Mouse (Mus musculus): ENCODE data around the gene Rfpl4. TPM values are rescaled to one million over a fixed set of nuclear protein-coding genes. Genes with fewer than 3 reads are reported as not detected.
A peak's percentile ranks its signal among the peaks of the same experiment; 100 is the strongest.

Rfpl4 gene
- polyA plus RNA-seq, 1 experiment from 2014 or later = not detected

DNA sequence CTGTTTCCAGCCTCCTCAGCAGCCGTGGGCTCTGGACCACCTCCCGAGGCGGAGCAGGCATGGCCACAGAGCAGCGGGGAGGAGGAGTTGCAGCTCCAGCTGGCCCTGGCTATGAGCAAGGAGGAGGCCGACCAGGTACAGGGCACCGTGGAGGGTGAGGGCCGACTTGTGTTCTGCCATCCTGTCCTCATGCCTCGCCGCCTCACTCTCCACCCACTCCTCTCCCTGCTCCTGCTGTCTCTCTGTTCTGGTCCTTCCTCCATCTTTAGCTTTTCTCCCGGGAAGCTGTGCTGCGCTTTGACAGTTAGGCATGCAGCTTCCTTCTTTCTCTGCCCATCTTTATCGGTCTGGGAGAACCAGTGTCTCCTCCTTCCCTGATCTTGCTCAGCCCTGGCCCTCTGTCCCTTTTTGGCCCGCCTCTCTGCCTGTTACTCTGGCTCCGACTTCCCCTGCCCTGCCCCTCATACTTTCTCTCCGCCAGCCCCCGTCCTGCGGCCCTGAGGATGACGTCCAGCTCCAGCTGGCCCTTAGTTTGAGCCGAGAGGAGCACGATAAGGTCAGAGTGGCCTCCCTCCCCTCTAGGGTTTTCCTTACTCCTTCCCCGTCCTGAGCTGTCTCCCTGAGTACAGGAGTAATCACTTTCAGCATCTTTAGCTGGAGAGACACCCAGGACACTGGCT is 23.8 kb downstream of the Rfpl4 start:
- 79% methylated on average over 21 of the region's 21 CpGs for WGBS
- no peak overlapping the region for H3K9ac ChIP-seq
- ATAC-seq (ENCODE audit: borderline replicate concordance, extremely low read depth, low FRiP score, low TSS enrichment) = no peak
- no peaks in the 10 kb centered on the region for H3K9me3 ChIP-seq
- H3K27ac ChIP-seq = no peak overlapping the region
- no peak overlapping the region for H3K4me2 ChIP-seq
- no peaks in the 10 kb centered on the region for H3K27me3 ChIP-seq
- no peaks in the 10 kb centered on the region for H3K4me1 ChIP-seq
- peaks cover 80% of the 10 kb centered on the region for H3K36me3 ChIP-seq
- no peak overlapping the region for H3K4me3 ChIP-seq

DNA sequence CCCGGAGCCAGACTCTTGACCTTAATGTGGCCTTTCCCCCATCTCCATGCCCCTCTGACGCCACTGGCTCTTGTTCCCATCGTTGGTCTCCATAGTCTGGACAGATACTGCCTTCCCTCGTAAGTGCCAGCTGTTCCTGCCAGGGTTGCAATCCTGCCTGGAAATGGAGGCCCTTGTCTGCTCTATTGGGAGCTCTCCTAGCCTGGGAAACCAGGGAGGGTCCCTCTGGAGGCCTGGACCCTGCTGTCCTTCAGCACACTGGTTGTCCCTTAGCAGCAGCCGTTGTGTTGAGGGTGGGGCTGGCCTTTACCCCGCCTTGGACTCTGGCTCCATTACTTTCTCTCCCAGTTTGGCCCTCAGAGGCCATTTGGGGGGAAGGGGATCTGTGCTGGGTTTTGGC is 24.4 kb downstream of the Rfpl4 start:
- Histone ChIP-seq H3K4me3 (no peak overlapping the region), H3K27me3 (no peaks in the 10 kb centered on the region), H3K9me3 (no peaks in the 10 kb centered on the region), H3K4me1 (no peaks in the 10 kb centered on the region), H3K4me2 (no peak overlapping the region), H3K36me3 (peaks cover 74% of the 10 kb centered on the region), H3K9ac (no peak overlapping the region), H3K27ac (no peak overlapping the region)
- WGBS = 70% methylated on average over 6 of the region's 6 CpGs
- ATAC-seq (ENCODE audit: borderline replicate concordance, extremely low read depth, low FRiP score, low TSS enrichment) = no peak

DNA sequence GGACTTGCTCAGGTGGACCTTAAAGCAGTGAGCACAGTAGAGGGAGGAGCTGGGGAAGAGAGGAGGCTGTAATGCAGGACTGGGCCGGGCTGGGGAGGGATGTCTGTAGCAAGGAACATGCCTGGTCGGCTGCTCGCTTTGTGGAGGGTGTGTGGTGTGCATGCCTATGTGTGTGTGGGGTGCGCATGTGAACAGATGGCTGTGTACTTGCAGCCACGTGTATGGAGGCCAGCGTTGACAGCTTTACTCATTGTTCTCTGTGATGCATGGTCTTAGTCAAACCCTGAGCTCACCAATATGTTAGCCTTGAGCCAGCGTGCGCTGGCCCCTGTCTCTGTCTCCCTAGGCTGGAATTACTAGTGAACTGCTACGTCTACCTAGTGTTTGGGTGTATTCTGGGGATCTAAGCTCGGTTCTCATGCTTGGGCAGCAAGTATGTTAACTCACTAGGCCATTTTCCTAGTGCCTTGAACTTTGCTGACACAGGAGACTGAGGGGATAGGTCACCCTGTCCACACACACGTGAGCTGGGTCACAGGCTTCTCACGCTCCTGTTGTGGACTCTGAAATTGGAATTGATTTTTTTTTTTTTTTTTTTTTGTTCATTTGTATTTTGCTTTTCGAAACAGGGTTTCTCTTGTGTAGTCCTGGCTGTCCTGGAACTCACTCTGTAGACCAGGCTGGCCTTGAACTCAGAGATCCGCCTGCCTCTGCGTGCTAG is 25.6 kb downstream of the Rfpl4 start:
- peaks cover 74% of the 10 kb centered on the region for H3K36me3 ChIP-seq
- H3K27ac ChIP-seq = no peak overlapping the region
- no peak overlapping the region for H3K4me3 ChIP-seq
- no peak for ATAC-seq (ENCODE audit: borderline replicate concordance, extremely low read depth, low FRiP score, low TSS enrichment)
- H3K9ac ChIP-seq = no peak overlapping the region
- no peaks in the 10 kb centered on the region for H3K4me1 ChIP-seq
- WGBS = 90% methylated on average over 15 of the region's 15 CpGs
- no peaks in the 10 kb centered on the region for H3K9me3 ChIP-seq
- H3K27me3 ChIP-seq = no peaks in the 10 kb centered on the region
- no peak overlapping the region for H3K4me2 ChIP-seq

DNA sequence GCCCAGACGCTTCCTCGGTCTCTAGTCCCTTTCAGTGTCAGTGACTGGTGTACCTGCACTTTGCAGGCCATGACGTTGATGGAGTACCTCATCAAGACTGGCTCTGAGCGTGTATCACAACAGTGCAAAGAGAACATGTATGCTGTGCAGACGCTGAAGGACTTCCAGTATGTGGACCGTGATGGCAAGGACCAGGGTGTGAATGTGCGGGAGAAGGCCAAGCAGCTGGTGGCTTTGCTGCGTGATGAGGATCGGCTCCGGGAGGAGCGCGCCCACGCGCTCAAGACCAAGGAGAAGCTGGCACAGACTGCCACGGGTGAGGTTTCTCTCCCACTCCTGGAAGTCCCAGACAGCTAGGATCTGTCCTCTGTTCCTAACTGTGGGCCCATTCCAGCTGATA is 26.9 kb downstream of the Rfpl4 start:
- no peaks in the 10 kb centered on the region for H3K9me3 ChIP-seq
- no peak overlapping the region for H3K27ac ChIP-seq
- no peaks in the 10 kb centered on the region for H3K27me3 ChIP-seq
- peaks cover 69% of the 10 kb centered on the region for H3K36me3 ChIP-seq
- H3K9ac ChIP-seq = no peak overlapping the region
- H3K4me3 ChIP-seq = no peak overlapping the region
- 87% methylated on average over 15 of the region's 15 CpGs for WGBS
- no peak overlapping the region for H3K4me2 ChIP-seq
- H3K4me1 ChIP-seq = no peaks in the 10 kb centered on the region
- no peak for ATAC-seq (ENCODE audit: borderline replicate concordance, extremely low read depth, low FRiP score, low TSS enrichment)

DNA sequence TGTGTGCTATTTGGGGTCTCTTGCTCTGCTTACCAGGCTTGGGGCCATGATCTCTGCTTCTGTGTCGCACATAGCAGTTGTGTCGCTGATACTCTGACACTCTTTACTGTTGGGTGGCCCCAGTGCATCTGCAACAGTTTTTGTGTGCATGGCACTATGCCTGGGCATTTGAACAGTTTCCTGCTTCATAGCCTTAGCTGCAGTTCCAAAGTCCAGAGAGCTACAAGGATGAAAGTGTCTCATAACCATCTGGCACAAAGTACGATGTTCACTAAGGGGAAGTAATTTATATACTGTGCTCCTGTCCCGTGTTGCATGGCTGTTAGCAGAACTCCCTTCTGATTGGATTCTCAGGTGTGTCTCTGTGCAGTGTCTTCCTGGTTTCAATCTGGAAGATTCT is 28.9 kb downstream of the Rfpl4 start:
- Histone ChIP-seq H3K9me3 (no peaks in the 10 kb centered on the region), H3K4me1 (no peaks in the 10 kb centered on the region), H3K4me3 (no peak overlapping the region), H3K27me3 (no peaks in the 10 kb centered on the region), H3K27ac (no peak overlapping the region), H3K4me2 (no peak overlapping the region), H3K36me3 (peaks cover 67% of the 10 kb centered on the region), H3K9ac (no peak overlapping the region)
- WGBS = 75% methylated on average over 4 of the region's 4 CpGs
- no peak for ATAC-seq (ENCODE audit: borderline replicate concordance, extremely low read depth, low FRiP score, low TSS enrichment)

DNA sequence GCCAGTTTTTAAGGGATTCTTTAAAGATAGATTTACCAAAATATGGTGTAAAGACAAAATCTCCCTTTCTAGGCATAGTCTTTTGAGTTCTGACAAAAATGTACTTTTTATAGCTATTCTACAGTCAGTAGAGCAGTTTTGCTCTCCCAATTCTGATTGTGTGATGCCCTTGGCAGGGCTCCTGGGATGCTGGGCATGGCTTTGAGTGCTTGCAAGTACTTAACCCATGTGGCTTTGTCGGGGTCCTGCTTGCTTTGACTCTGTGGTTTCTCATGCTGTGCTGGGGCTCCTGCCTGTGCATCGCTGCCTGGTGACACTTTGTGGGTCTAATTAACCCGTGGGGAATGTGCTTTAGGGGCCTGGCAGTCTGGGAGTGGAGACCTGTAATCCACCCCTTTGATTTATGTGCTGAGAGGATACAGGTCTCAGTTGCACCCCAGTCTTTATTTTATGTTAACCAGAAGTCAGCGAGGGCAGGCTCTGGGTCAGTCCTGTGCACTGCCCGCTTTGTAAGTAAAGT is 29.8 kb downstream of the Rfpl4 start:
- Histone ChIP-seq H3K27me3 (no peaks in the 10 kb centered on the region), H3K9ac (no peak overlapping the region), H3K36me3 (peaks cover 61% of the 10 kb centered on the region), H3K9me3 (no peaks in the 10 kb centered on the region), H3K4me2 (no peak overlapping the region), H3K27ac (no peak overlapping the region), H3K4me1 (no peaks in the 10 kb centered on the region), H3K4me3 (no peak overlapping the region)
- 74% methylated on average over 5 of the region's 5 CpGs for WGBS
- no peak for ATAC-seq (ENCODE audit: borderline replicate concordance, extremely low read depth, low FRiP score, low TSS enrichment)

DNA sequence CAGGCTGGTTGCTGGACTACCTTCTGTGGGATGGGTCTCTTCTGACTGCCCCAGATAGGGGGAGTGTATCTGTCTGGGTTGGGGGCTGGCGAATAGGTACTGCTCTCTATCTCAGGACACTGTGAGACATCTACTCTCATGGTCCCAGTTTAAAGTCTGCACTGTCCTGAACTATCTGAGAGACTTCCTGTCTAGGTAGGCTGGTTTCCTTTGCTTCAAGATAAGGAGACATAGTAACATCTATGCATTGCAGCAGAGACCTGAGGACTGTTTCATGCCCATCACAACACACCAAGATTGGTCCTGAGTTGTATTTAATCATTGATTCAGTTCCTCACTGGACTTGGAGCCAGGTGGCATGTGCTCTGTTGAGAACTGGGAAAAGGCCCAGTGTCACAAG is 31.2 kb downstream of the Rfpl4 start:
- H3K27ac ChIP-seq = no peak overlapping the region
- WGBS = 92% methylated on average over 1 of the region's 1 CpGs
- no peaks in the 10 kb centered on the region for H3K9me3 ChIP-seq

DNA sequence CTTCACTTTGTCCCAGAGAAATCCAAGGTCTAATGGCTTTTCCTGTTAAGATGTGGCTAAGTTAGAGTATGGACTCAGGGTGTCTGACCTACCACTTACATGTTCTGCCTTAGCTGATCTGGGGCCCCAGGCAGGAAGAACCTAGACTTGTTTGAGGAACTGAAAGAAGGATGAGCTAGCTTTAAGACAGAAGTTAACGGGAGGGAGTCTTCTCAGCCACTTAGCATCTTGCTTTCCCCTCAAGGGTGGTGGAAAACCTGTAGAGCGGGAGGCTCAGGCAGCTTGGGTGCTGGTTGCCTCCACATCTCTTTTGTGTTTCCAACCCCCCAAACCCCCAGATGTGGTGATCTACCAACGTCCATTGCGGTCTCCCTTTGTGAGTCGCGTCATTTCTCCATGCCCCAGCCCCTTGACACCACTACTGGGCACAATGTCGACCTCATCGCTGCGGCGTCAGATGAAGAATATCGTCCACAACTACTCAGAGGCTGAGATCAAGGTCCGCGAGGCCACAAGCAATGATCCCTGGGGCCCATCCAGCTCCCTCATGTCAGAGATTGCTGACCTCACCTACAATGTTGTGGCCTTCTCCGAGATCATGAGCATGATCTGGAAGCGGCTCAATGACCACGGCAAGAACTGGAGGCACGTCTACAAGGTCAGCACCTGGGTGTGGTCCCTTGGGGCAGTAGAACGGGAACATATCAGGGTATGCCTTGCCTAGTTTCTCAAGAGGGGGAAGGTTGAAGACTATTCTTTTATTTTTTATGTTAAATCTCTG is 33.2 kb downstream of the Rfpl4 start:
- WGBS = 89% methylated on average over 18 of the region's 18 CpGs
- no peak for ATAC-seq (ENCODE audit: borderline replicate concordance, extremely low read depth, low FRiP score, low TSS enrichment)
- no peak overlapping the region for H3K4me3 ChIP-seq
- H3K36me3 ChIP-seq = peaks cover 43% of the 10 kb centered on the region
- H3K9ac ChIP-seq = no peak overlapping the region
- no peak overlapping the region for H3K4me2 ChIP-seq
- no peaks in the 10 kb centered on the region for H3K27me3 ChIP-seq
- H3K27ac ChIP-seq = no peak overlapping the region
- peaks cover 13% of the 10 kb centered on the region for H3K4me1 ChIP-seq
- no peaks in the 10 kb centered on the region for H3K9me3 ChIP-seq

More for the DNA sequence above, 31.2 kb downstream of the Rfpl4 start:
- Histone ChIP-seq H3K27me3 (no peaks in the 10 kb centered on the region), H3K4me2 (no peak overlapping the region), H3K4me1 (peaks cover 13% of the 10 kb centered on the region), H3K36me3 (peaks cover 50% of the 10 kb centered on the region; the same call in 1 of the 2 replicates), H3K4me3 (no peak overlapping the region), H3K9ac (no peak overlapping the region)
- no peak for ATAC-seq (ENCODE audit: borderline replicate concordance, extremely low read depth, low FRiP score, low TSS enrichment)

- H3K27ac ChIP-seq = no peak overlapping the region
- WGBS = 92% methylated on average over 2 of the region's 2 CpGs
- H3K27me3 ChIP-seq = no peaks in the 10 kb centered on the region
- no peaks in the 10 kb centered on the region for H3K9me3 ChIP-seq
- peak overlapping the region; percentile 85 for H3K4me2 ChIP-seq
- H3K36me3 ChIP-seq = peaks cover 53% of the 10 kb centered on the region
- H3K4me1 ChIP-seq = peaks cover 13% of the 10 kb centered on the region
- H3K9ac ChIP-seq = no peak overlapping the region
- H3K4me3 ChIP-seq = no peak overlapping the region
- no peak for ATAC-seq (ENCODE audit: borderline replicate concordance, extremely low read depth, low FRiP score, low TSS enrichment)
These were observed 34.8 kb downstream of the Rfpl4 start for GRCm38 (mm10) chr7:5081939-5082338.

DNA sequence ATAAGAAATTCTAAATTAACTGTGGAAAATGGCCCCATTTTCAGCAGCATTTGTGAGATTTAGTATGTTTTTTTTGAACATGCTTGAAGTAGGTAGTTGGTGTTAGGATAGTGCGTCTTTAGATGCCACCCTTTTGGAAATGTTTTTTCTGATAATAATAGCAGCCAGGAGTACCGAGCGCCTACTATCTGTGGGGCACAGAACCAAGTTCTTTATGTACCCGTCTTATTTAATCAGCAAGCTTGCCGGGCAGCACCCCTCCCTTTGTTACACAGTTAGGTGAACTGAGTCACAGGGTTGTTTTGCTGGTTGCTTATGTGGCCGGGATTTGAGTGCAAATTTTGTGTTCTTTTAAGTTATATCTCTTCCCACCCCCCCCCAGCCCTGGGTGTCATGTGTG is 35.5 kb downstream of the Rfpl4 start:
- ATAC-seq (ENCODE audit: borderline replicate concordance, extremely low read depth, low FRiP score, low TSS enrichment) = no peak
- Histone ChIP-seq H3K9me3 (no peaks in the 10 kb centered on the region), H3K9ac (peak overlapping the region; percentile 98), H3K36me3 (peaks cover 56% of the 10 kb centered on the region), H3K27ac (no peak overlapping the region), H3K27me3 (no peaks in the 10 kb centered on the region), H3K4me1 (peaks cover 13% of the 10 kb centered on the region), H3K4me2 (peak overlapping the region; percentile 85), H3K4me3 (peak overlapping the region; percentile 98)
- WGBS = 53% methylated on average over 6 of the region's 6 CpGs

DNA sequence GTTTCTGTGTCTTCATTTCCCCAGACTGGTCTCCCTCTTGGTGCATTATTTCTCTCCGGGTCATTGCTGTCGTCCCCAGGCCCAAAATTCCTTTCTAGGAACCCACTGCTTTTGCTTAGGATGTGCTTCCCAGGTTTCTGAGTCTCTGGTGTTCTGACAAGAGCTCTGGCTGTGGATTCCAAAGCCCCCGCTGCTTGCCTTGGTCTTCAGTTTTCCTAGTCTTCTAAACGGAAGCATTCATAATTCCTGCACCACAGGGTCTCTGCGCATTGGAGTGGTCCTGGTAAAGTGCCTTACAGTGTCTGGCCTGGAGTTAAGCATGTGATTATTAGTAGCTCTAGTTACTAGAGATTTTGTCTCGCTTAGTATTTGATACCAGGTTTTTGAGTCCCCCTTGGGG is 35.9 kb downstream of the Rfpl4 start:
- Histone ChIP-seq H3K27ac (peak overlapping the region; percentile 95), H3K4me2 (peak overlapping the region; percentile 85), H3K9me3 (no peaks in the 10 kb centered on the region), H3K4me3 (peak overlapping the region; percentile 98), H3K9ac (peak overlapping the region; percentile 98), H3K36me3 (peaks cover 56% of the 10 kb centered on the region), H3K27me3 (no peaks in the 10 kb centered on the region), H3K4me1 (peaks cover 13% of the 10 kb centered on the region)
- 8% methylated on average over 6 of the region's 6 CpGs for WGBS
- no peak for ATAC-seq (ENCODE audit: borderline replicate concordance, extremely low read depth, low FRiP score, low TSS enrichment)
